Mouse (Mus musculus) ES-E14 (cell line): ENCODE results near the gene Stam2.

Source experiments
- CHD2 ChIP-seq: IDR thresholded peaks from 2 replicates; pipeline ENCODE4 v1.6.1; 2014; ENCODE audit warnings: mild to moderate bottlenecking, low read depth, low read length, inconsistent platforms
- MAFK ChIP-seq: IDR thresholded peaks from 2 replicates; pipeline ENCODE4 v1.6.1; 2014; ENCODE audit warnings: mild to moderate bottlenecking, low read depth, low read length, inconsistent platforms; ENCODE audit not compliant: insufficient read depth
- ZC3H11A ChIP-seq: IDR thresholded peaks from 2 replicates; pipeline ENCODE4 v1.6.1; 2012; ENCODE audit warnings: low read depth, mild to moderate bottlenecking, inconsistent platforms, low read length, borderline replicate concordance
- ZNF384 ChIP-seq: IDR thresholded peaks from 2 replicates; pipeline ENCODE4 v1.6.1; 2012; ENCODE audit warnings: low read depth, low read length, inconsistent platforms

DNA sequence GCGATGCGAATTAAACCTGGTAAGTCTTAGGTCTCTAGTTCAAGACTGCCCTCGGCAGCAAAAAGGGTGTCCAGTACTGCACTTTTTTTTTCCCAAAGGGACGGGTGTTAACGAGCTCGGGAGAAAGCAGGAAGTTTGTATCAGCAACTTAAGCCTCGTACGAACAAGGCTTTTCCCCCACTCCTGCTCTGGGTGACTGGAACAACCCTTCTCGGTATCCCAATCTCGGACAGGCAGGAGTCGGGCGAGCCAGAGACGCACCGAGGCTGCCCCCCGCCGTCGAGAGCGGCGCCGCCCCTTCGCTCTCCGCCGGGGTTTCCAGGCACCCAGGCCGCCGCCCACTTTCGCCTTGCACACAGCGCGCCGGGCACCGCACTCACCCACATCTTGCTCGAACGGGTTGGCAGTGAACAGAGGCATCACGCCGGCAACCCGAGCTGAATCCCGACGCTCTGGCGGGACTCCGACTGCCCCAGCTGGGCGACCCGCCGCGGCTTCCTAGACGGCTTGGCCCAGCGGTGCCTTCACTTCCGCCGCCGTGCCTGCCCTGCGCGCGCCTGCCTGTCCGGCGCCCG lies 313 bp downstream of the Stam2 start:
- TF ChIP-seq MAFK (no peak), ZNF384 (no peak), CHD2 (no peak), ZC3H11A (no peak)
